Mouse (Mus musculus) liver, postnatal 0 days (tissue): Measurements from ENCODE around the gene Acoxl. TPM values are rescaled to one million over a fixed set of nuclear protein-coding genes. Genes with fewer than 3 reads are reported as not detected.

Source experiments
- ATAC-seq: fragments of 200-750 bp; cut with Nextera tagmentation; 2 replicates; pipeline ENCODE4 v1.8.0; 2017; ENCODE audit warnings: mild to moderate bottlenecking, moderate library complexity
- DNase-seq: peaks from one replicate; pipeline ENCODE4 v3.0.0-alpha.2; 2016
- H3K27ac ChIP-seq: fragments of 300-500 bp; sonication (generic); 2 replicates; pipeline ENCODE4 v1.5.1; 2014; ENCODE audit warnings: antibody characterized with exemption, moderate library complexity, mild to moderate bottlenecking, low read depth
- H3K27me3 ChIP-seq: fragments of 300-500 bp; sonication (generic); 2 replicates; pipeline ENCODE4 v1.6.1; 2014; ENCODE audit warnings: low read length, control low read depth, mixed read lengths; ENCODE audit not compliant: insufficient read depth
- H3K36me3 ChIP-seq: fragments of 300-500 bp; sonication (generic); replicated peaks from 2 replicates; pipeline ENCODE4 v1.6.1; 2014; ENCODE audit warnings: mild to moderate bottlenecking, control low read depth, low read length, moderate library complexity, mixed read lengths; ENCODE audit not compliant: insufficient read depth
- H3K4me1 ChIP-seq: fragments of 300-500 bp; sonication (generic); 2 replicates; pipeline ENCODE4 v1.6.1; 2014; ENCODE audit warnings: antibody characterized with exemption, mild to moderate bottlenecking, control low read depth; ENCODE audit not compliant: insufficient read depth
- H3K4me2 ChIP-seq: fragments of 300-500 bp; sonication (generic); 2 replicates; pipeline ENCODE4 v1.6.1; 2014; ENCODE audit warnings: low read depth, mild to moderate bottlenecking, low read length, moderate library complexity, mixed read lengths
- H3K4me3 ChIP-seq: fragments of 300-500 bp; sonication (generic); 2 replicates; pipeline ENCODE4 v1.5.1; 2014; ENCODE audit warnings: low read depth, low read length
- H3K9ac ChIP-seq: fragments of 300-500 bp; sonication (generic); replicated peaks from 2 replicates; pipeline ENCODE4 v1.6.1; 2014; ENCODE audit warnings: mild to moderate bottlenecking, moderate library complexity
- H3K9me3 ChIP-seq: fragments of 300-500 bp; sonication (generic); 2 replicates; pipeline ENCODE4 v1.6.1; 2016; ENCODE audit warnings: mild to moderate bottlenecking, control low read depth, low read length, mixed read lengths
- CTCF ChIP-seq: sonication (generic); IDR thresholded peaks from 2 replicates; pipeline ENCODE4 v1.5.1; 2016; ENCODE audit warnings: antibody characterized with exemption, low read depth
- EP300 ChIP-seq: IDR thresholded peaks from 2 replicates; pipeline ENCODE4 v1.6.1; 2016; ENCODE audit warnings: antibody characterized with exemption, low read depth, mild to moderate bottlenecking
- WGBS: fragments of 180-500 bp; shearing (Covaris S2); extraction: QIAGEN DNeasy Blood & Tissue Kit; methylation state at CpG from one replicate; pipeline ENCODE4 v1.1.7; 2014; ENCODE audit not compliant: insufficient replicate concordance; 5-methylcytosine and 5-hydroxymethylcytosine counted together
- polyA plus RNA-seq: library from polyadenylated mRNA; unstranded; fragments of >200 nt; fragmentation: Nextera tagmentation; extraction: Ambion mirVana; gene quantifications from 2 replicates; pipeline ENCODE4 v1.2.1, GENCODE M21; 2015

Gene Acoxl
- polyA plus RNA-seq, 1 experiment from 2014 or later: 0.05 TPM

GRCm38 (mm10) chr2:127927452-127928273 is 89.0 kb downstream of the Acoxl start:
- no peaks in the 10 kb centered on the region for H3K36me3 ChIP-seq
- no peak overlapping the region for H3K4me3 ChIP-seq
- ATAC-seq (no peak), DNase-seq (peak; percentile 19)
- H3K27me3 ChIP-seq: no peaks in the 10 kb centered on the region
- no peaks in the 10 kb centered on the region for H3K9me3 ChIP-seq
- 30% methylated on average over 15 of the region's 15 CpGs for WGBS
- peak overlapping the region; percentile 48 for H3K4me2 ChIP-seq
- peaks cover 4% of the 10 kb centered on the region; the same call in 1 of the 2 replicates for H3K4me1 ChIP-seq
- TF ChIP-seq EP300 (no peak), CTCF (no peak)
- 0 out of 2 replicates have a peak overlapping the region, but pooled peaks have one; percentile 16 for H3K27ac ChIP-seq
- H3K9ac ChIP-seq: no peak overlapping the region

- DNase-seq (no peak), ATAC-seq (no peak)
- peaks cover 4% of the 10 kb centered on the region; the same call in 1 of the 2 replicates for H3K4me1 ChIP-seq
- H3K27ac ChIP-seq: no peak overlapping the region
- no peaks in the 10 kb centered on the region for H3K9me3 ChIP-seq
- no peak overlapping the region for H3K4me2 ChIP-seq
- 46% methylated on average over 5 of the region's 5 CpGs for WGBS
- no peak overlapping the region for H3K4me3 ChIP-seq
- no peaks in the 10 kb centered on the region for H3K36me3 ChIP-seq
- no peaks in the 10 kb centered on the region for H3K27me3 ChIP-seq
- no peak overlapping the region for H3K9ac ChIP-seq
- TF ChIP-seq EP300 (no peak), CTCF (no peak)
Observed at GRCm38 (mm10) chr2:127928279-127928678, 89.6 kb downstream of the Acoxl start.

- Histone ChIP-seq H3K27ac (no peak overlapping the region), H3K9me3 (no peaks in the 10 kb centered on the region), H3K27me3 (no peaks in the 10 kb centered on the region), H3K4me3 (no peak overlapping the region), H3K4me1 (peaks cover 4% of the 10 kb centered on the region; the same call in 1 of the 2 replicates), H3K4me2 (no peak overlapping the region), H3K36me3 (no peaks in the 10 kb centered on the region), H3K9ac (no peak overlapping the region)
- ATAC-seq (no peak), DNase-seq (no peak)
- 56% methylated on average over 4 of the region's 4 CpGs for WGBS
- TF ChIP-seq CTCF (no peak), EP300 (no peak)
Observed at GRCm38 (mm10) chr2:127928871-127929270, 90.2 kb downstream of the Acoxl start.

- Histone ChIP-seq H3K4me2 (no peak overlapping the region), H3K9ac (no peak overlapping the region), H3K36me3 (no peaks in the 10 kb centered on the region), H3K4me1 (peaks cover 4% of the 10 kb centered on the region; the same call in 1 of the 2 replicates), H3K4me3 (no peak overlapping the region), H3K27me3 (no peaks in the 10 kb centered on the region), H3K27ac (no peak overlapping the region), H3K9me3 (no peaks in the 10 kb centered on the region)
- 76% methylated on average over 6 of the region's 6 CpGs for WGBS
- DNase-seq (no peak), ATAC-seq (no peak)
- TF ChIP-seq CTCF (no peak), EP300 (no peak)
Observed at GRCm38 (mm10) chr2:127929939-127930715, 91.5 kb downstream of the Acoxl start.

- H3K4me2 ChIP-seq: no peak overlapping the region
- 66% methylated on average over 4 of the region's 4 CpGs for WGBS
Observed at GRCm38 (mm10) chr2:127931576-127931975, 92.9 kb downstream of the Acoxl start.

GRCm38 (mm10) chr2:127933531-127933931 is 94.9 kb downstream of the Acoxl start:
- H3K4me3 ChIP-seq: no peak overlapping the region
- no peaks in the 10 kb centered on the region for H3K4me1 ChIP-seq
- ATAC-seq: no peak
- H3K4me2 ChIP-seq: no peak overlapping the region
- no peaks in the 10 kb centered on the region for H3K27me3 ChIP-seq
- no peak for DNase-seq
- H3K9ac ChIP-seq: no peak overlapping the region
- H3K27ac ChIP-seq: no peak overlapping the region
- no peaks in the 10 kb centered on the region for H3K36me3 ChIP-seq
- 72% methylated on average over 3 of the region's 3 CpGs for WGBS
- no peaks in the 10 kb centered on the region for H3K9me3 ChIP-seq
- TF ChIP-seq CTCF (no peak), EP300 (no peak)

More at GRCm38 (mm10) chr2:127931576-127931975, 92.9 kb downstream of the Acoxl start:
- DNase-seq (no peak), ATAC-seq (no peak)
- no peaks in the 10 kb centered on the region for H3K9me3 ChIP-seq
- H3K27ac ChIP-seq: no peak overlapping the region
- H3K36me3 ChIP-seq: no peaks in the 10 kb centered on the region
- TF ChIP-seq CTCF (no peak), EP300 (no peak)
- no peak overlapping the region for H3K4me3 ChIP-seq
- H3K4me1 ChIP-seq: peaks cover 4% of the 10 kb centered on the region; the same call in 1 of the 2 replicates
- no peaks in the 10 kb centered on the region for H3K27me3 ChIP-seq
- no peak overlapping the region for H3K9ac ChIP-seq
